Mouse (Mus musculus): ENCODE results near the gene Cd28. TPM values are rescaled to one million over a fixed set of nuclear protein-coding genes. Genes with fewer than 3 reads are reported as not detected.

Cd28 gene
- polyA plus RNA-seq, 1 experiment: 0.35 TPM

GRCm38 (mm10) chr1:60715651-60716196, 876 bp upstream of the Cd28 start:
- no peak overlapping the region for H3ac ChIP-seq (ENCODE audit: control insufficient read depth, insufficient read length)
- H3K4me3 ChIP-seq: no peak overlapping the region
- no peaks in the 10 kb centered on the region for H3K36me3 ChIP-seq (ENCODE audit: control insufficient read depth, insufficient read depth)
- no peak for TF ChIP-seq TCF3 (IDR thresholded peaks at IDR 0.05; ENCODE audit: insufficient read length, low read depth)
- no peak for TF ChIP-seq TCF12 (IDR thresholded peaks at IDR 0.05; ENCODE audit: insufficient read depth, poor library complexity, severe bottlenecking)
- TF ChIP-seq USF1 (IDR thresholded peaks at IDR 0.05; ENCODE audit: low read depth): no peak
- TF ChIP-seq POLR2A (IDR thresholded peaks at IDR 0.05; ENCODE audit: insufficient read length, low read depth): no peak
- TF ChIP-seq CEBPB (IDR thresholded peaks at IDR 0.05; ENCODE audit: insufficient read depth, poor library complexity, severe bottlenecking): no peak
- no peak for TF ChIP-seq MYOG (IDR thresholded peaks at IDR 0.05; ENCODE audit: control insufficient read depth in 1 of 3, insufficient read depth in 1 of 3, insufficient read length in 2 of 3, low read depth in 2 of 3)
- TF ChIP-seq MYOD1 (IDR thresholded peaks at IDR 0.05; ENCODE audit: control insufficient read depth in 1 of 3, insufficient read length in 2 of 3, low read depth in 2 of 3): no peak
- no peak for TF ChIP-seq REST (IDR thresholded peaks at IDR 0.05; ENCODE audit: insufficient read depth, insufficient read length)
- TF ChIP-seq POLR2AphosphoS2 (IDR thresholded peaks at IDR 0.05; ENCODE audit: insufficient read length, low read depth): no peak
- TF ChIP-seq SRF (IDR thresholded peaks at IDR 0.05; ENCODE audit: control insufficient read depth, insufficient read length, low read depth): no peak
- no peak for TF ChIP-seq E2F4 (IDR thresholded peaks at IDR 0.05; ENCODE audit: insufficient read depth)
- TF ChIP-seq MAX (IDR thresholded peaks at IDR 0.05; ENCODE audit: low read depth): no peak
- H3K79me2 ChIP-seq (ENCODE audit: control insufficient read depth, insufficient read depth): no peaks in the 10 kb centered on the region
- no peaks in the 10 kb centered on the region for H3K27me3 ChIP-seq (ENCODE audit: control insufficient read depth, insufficient read depth, insufficient read length)
- H3K4me2 ChIP-seq (ENCODE audit: low read depth): peak overlapping the region; percentile 28

- TF ChIP-seq REST (IDR thresholded peaks at IDR 0.05; ENCODE audit: insufficient read depth, insufficient read length) (no peak), MAX (IDR thresholded peaks at IDR 0.05; ENCODE audit: low read depth) (no peak), E2F4 (IDR thresholded peaks at IDR 0.05; ENCODE audit: insufficient read depth) (no peak), POLR2A (IDR thresholded peaks at IDR 0.05; ENCODE audit: insufficient read length, low read depth) (no peak), TCF3 (IDR thresholded peaks at IDR 0.05; ENCODE audit: insufficient read length, low read depth) (no peak), USF1 (IDR thresholded peaks at IDR 0.05; ENCODE audit: low read depth) (no peak), CEBPB (IDR thresholded peaks at IDR 0.05; ENCODE audit: insufficient read depth, poor library complexity, severe bottlenecking) (no peak), MYOG (IDR thresholded peaks at IDR 0.05; ENCODE audit: control insufficient read depth in 1 of 3, insufficient read depth in 1 of 3, insufficient read length in 2 of 3, low read depth in 2 of 3) (no peak), SRF (IDR thresholded peaks at IDR 0.05; ENCODE audit: control insufficient read depth, insufficient read length, low read depth) (no peak), MYOD1 (IDR thresholded peaks at IDR 0.05; ENCODE audit: control insufficient read depth in 1 of 3, insufficient read length in 2 of 3, low read depth in 2 of 3) (no peak)
- no peak overlapping the region for H3K4me3 ChIP-seq
- peak overlapping the region; percentile 7 for H3K4me2 ChIP-seq (ENCODE audit: low read depth)
- H3K27me3 ChIP-seq (ENCODE audit: control insufficient read depth, insufficient read depth, insufficient read length): no peaks in the 10 kb centered on the region
- H3K36me3 ChIP-seq (ENCODE audit: control insufficient read depth, insufficient read depth): no peaks in the 10 kb centered on the region
- H3ac ChIP-seq (ENCODE audit: control insufficient read depth, insufficient read length): no peak overlapping the region
- no peaks in the 10 kb centered on the region for H3K79me2 ChIP-seq (ENCODE audit: control insufficient read depth, insufficient read depth)
Observed at GRCm38 (mm10) chr1:60718580-60718979, 2.0 kb downstream of the Cd28 start.

GRCm38 (mm10) chr1:60723555-60723954, 7.0 kb downstream of the Cd28 start:
- no peak for TF ChIP-seq TCF12 (IDR thresholded peaks at IDR 0.05; ENCODE audit: insufficient read depth, poor library complexity, severe bottlenecking)
- no peak for TF ChIP-seq E2F4 (IDR thresholded peaks at IDR 0.05; ENCODE audit: insufficient read depth)
- no peak for TF ChIP-seq MAX (IDR thresholded peaks at IDR 0.05; ENCODE audit: low read depth)
- no peaks in the 10 kb centered on the region for H3K27me3 ChIP-seq (ENCODE audit: control insufficient read depth, insufficient read depth, insufficient read length)
- no peaks in the 10 kb centered on the region for H3K79me2 ChIP-seq (ENCODE audit: control insufficient read depth, insufficient read depth)
- H3K4me3 ChIP-seq: no peak overlapping the region
- no peaks in the 10 kb centered on the region for H3K36me3 ChIP-seq (ENCODE audit: control insufficient read depth, insufficient read depth)
- no peak overlapping the region for H3K4me2 ChIP-seq (ENCODE audit: low read depth)
- no peak overlapping the region for H3ac ChIP-seq (ENCODE audit: control insufficient read depth, insufficient read length)

- no peaks in the 10 kb centered on the region for H3K27me3 ChIP-seq (ENCODE audit: control insufficient read depth, insufficient read depth, insufficient read length)
- TF ChIP-seq TCF3 (IDR thresholded peaks at IDR 0.05; ENCODE audit: insufficient read length, low read depth) (no peak), SRF (IDR thresholded peaks at IDR 0.05; ENCODE audit: control insufficient read depth, insufficient read length, low read depth) (no peak), TCF12 (IDR thresholded peaks at IDR 0.05; ENCODE audit: insufficient read depth, poor library complexity, severe bottlenecking) (no peak), E2F4 (IDR thresholded peaks at IDR 0.05; ENCODE audit: insufficient read depth) (no peak), MYOD1 (IDR thresholded peaks at IDR 0.05; ENCODE audit: control insufficient read depth in 1 of 3, insufficient read length in 2 of 3, low read depth in 2 of 3) (no peak), POLR2AphosphoS2 (IDR thresholded peaks at IDR 0.05; ENCODE audit: insufficient read length, low read depth) (no peak), USF1 (IDR thresholded peaks at IDR 0.05; ENCODE audit: low read depth) (no peak), MYOG (IDR thresholded peaks at IDR 0.05; ENCODE audit: control insufficient read depth in 1 of 3, insufficient read depth in 1 of 3, insufficient read length in 2 of 3, low read depth in 2 of 3) (no peak), POLR2A (IDR thresholded peaks at IDR 0.05; ENCODE audit: insufficient read length, low read depth) (no peak), CEBPB (IDR thresholded peaks at IDR 0.05; ENCODE audit: insufficient read depth, poor library complexity, severe bottlenecking) (no peak)
Observed at GRCm38 (mm10) chr1:60731940-60732339, 15.3 kb downstream of the Cd28 start.

More at GRCm38 (mm10) chr1:60731940-60732339, 15.3 kb downstream of the Cd28 start:
- Histone ChIP-seq H3K79me2 (ENCODE audit: control insufficient read depth, insufficient read depth) (no peaks in the 10 kb centered on the region), H3K4me3 (no peak overlapping the region), H3K36me3 (ENCODE audit: control insufficient read depth, insufficient read depth) (no peaks in the 10 kb centered on the region), H3K4me2 (ENCODE audit: low read depth) (no peak overlapping the region), H3ac (ENCODE audit: control insufficient read depth, insufficient read length) (no peak overlapping the region)

Data from myocyte (in vitro differentiated cells).